Mouse (Mus musculus): ENCODE results near the gene 4931428F04Rik.
"Not testable (repeated sequence)": the region's sequence is repeated elsewhere in the genome, so short reads cannot be mapped to it uniquely, and the experiment has no call there.

The 4931428F04Rik gene

DNA sequence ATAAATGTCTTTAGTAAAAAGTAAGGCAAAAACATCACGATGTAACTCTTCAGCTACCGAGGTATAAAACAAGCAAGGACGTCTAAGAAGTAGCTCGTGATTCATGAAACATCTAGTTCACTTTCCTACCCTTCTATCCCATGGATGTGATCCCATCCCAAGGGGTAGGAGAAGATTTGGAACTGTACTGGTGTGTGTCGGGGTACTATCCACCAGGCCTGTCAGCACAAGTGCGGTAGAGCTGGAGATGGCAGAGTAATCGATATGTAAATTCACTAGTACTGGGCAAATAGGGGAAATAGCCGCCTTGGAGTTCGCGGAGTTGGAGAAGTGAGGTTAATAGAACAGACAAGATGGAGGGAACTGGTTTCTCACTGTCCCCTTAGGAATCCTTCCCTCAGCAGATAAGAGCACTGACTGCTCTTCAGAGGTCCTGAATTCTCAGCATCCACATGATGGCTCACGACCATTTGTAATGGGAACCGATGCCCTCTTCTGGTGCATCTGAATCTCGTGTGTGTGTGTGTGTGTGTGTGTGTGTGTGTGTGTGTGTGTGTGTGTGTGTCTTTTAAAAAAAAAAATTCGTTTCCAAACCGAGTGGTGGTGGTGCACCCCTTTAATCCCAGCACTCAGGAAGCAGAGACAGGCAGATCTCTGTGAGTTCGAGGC is 26.3 kb downstream of the 4931428F04Rik start:
- in situ Hi-C loops (cut with MboI, MseI), result loop anchor here (25.0 kb wide), 1 partner anchor 626 kb away; the partner anchor contains the start of genes Ciao2b and Rrad

DNA sequence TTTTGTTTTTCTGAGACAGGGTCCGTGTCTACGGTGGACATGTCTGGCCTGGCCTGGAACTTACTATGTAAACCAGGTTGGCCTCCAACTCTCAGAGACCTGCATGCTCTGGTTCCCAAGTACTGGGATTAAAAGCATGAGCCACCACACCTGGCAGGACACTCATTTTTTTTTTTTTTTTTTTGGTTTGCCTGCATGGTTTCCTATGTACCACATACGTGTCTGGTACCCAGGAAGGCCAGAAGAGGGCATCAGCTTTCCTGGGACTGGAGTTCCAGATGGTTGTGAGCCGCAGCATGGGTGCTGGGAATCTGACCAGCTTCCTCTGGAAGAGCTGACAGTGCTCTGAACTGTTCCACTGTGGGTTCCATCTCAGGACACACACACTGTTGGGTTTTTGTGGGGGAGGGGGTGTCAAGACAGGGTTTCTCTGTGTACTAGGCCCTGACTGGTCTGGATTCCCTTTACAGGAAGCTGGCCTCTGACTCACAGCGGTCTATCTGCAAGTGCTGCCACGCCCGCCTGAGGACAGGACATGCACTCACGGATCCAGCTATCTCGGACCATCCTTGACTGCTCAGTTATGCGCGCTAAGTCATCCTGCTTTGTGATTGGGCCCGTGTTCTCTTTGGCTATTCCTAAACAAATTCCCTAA is 28.2 kb downstream of the 4931428F04Rik start:
- in situ Hi-C loops (cut with MboI, MseI), result loop anchor here (25.0 kb wide), 1 partner anchor 624 kb away; the partner anchor contains the start of genes Ciao2b and Rrad

DNA sequence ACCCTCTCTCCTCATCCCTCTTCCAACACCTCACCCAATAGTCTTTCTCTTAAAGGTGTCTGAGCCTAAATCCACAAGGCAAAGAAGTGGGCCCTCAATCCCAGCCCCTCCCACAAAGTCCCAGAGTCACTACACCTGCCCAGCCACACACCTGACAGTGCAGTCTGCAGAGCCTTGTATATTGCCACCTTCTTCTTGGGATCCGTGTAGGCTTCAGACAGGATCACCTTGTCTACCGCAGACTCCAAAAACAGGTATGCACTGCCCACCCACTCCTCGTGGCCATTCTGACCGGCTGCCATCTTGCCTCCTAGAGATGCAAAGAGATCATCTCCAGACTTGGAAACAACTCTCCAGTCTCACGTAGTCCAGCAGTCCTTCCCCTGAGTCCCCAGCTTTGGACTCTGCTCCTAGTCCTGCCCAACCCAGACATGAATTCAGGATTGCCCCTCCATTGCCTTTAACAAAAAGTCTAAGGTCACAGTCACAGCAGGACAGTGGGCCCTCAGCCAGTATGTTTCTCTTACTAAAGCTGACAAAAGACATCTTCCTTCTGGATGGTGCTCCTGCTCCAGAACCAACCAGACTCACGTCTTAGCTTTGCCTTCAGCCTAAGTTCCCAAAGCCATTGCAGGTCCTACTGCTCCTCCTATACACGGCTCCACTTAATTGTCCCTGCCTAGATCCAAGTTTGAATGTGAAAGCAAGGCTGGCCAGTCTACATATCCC is 29.1 kb downstream of the 4931428F04Rik start:
- in situ Hi-C loops (cut with MboI, MseI), result loop anchor here (25.0 kb wide), 1 partner anchor 623 kb away; the partner anchor contains the start of genes Ciao2b and Rrad

DNA sequence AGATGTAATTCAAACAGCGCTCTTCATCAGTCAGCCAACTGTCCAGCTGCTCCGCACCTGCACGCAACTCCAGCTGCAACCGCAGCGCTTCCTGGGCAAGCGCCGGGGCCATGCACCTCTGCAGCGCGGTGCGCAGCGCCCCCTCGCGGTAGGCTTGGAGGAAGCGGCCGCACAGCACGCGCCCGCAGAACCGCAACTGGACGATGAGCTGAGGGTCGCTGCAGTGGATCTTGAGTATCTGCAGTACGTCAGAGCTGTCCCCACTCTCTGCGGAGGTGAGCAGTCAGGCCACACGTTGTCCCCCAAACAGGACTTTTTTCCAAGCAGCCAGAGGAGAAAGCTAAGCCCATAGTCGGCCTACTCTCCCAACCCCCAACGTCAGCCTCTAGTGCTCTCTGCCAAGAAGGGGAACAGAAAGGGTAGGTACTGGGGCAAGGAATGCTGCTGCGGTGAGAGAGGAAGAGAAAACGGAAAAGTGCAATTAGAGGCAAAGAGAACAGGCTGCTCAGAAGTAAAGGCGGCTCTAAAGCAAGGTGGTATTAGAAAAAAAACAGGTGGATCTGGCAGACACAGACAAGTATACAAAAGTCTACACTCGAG is 29.8 kb downstream of the 4931428F04Rik start:
- in situ Hi-C loops (cut with MboI, MseI), result loop anchor here (25.0 kb wide), 1 partner anchor 623 kb away; the partner anchor contains the start of genes Ciao2b and Rrad

DNA sequence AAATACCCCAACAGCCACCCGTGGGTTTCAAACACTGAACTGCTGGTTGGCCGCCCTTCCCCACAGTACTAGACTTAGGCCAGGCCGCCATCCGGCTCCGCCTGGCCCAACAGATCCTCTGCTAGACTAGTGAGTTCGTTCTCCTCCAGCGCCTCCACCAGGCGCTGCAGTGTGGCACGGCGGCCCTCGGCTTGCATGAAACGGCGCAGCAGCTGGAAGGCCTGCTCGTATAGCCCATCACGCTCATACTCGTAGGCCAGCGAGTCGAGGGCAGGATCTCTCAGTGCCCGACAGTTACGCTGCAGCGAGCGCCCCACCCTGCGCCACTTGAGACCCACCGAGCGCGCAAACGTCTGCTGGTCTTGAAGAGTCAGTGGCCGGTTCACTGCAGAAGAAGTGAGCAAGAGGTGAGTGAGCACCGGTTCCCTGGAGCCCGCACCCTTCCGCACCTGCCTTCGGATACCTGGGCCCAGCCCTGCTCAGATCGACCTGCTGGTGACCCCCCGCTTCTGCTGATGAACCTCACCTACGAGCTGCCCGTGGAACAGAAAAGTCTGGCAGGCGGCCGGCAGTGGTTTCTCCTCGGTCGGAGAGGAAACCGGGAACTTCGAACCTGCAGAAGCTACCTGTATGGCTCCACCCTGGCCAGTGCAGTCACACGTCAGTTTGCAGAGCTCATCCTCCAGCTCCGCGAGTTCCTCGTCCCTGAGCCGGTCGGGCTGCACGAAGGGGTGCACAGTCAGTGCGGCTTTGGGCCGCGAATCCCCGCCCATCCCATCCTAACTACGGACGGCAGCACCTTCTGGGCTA is 30.5 kb downstream of the 4931428F04Rik start:
- in situ Hi-C loops (cut with MboI, MseI), result loop anchor here (25.0 kb wide), 1 partner anchor 622 kb away; the partner anchor contains the start of genes Ciao2b and Rrad

DNA sequence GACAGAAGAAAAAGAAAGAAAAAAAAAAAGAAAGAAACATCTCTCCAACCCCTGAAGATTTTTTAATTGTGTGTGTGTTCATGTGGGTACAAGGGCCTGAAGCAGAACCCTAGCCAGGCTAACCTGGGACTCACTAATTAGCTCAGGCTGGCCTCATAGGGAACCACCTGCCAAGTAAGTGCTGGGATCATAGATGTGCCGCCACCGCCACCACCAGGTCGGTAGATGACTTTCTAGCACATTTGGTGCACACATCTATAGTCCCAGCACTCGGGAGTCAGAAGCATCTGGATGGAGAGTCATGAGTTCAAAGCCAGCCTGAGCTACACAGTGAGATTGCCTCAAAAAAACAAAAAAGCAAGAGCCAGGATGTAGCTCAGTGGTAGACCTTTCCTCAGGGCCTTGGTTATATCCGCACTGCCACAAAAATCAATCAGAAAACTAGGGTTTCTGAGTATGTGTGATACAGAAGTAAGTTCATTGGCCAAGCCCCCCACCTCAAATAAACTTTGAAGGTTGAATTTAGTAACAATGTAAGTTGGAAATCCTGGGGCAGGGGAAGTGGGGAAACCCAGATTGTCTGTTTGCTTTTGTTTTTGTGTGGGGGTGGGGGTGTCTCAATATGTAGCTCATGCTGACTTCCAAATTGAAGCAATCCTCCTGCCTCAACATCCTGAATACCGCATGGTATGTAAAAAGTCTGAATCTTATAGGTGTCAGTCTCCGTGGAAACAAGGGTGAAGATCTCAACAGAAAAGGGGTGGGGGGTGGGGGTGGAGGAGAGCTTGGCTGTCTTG is 32.1 kb downstream of the 4931428F04Rik start:
- in situ Hi-C loops (cut with MboI, MseI), result loop anchor here (25.0 kb wide), 1 partner anchor 620 kb away; the partner anchor contains the start of genes Ciao2b and Rrad

DNA sequence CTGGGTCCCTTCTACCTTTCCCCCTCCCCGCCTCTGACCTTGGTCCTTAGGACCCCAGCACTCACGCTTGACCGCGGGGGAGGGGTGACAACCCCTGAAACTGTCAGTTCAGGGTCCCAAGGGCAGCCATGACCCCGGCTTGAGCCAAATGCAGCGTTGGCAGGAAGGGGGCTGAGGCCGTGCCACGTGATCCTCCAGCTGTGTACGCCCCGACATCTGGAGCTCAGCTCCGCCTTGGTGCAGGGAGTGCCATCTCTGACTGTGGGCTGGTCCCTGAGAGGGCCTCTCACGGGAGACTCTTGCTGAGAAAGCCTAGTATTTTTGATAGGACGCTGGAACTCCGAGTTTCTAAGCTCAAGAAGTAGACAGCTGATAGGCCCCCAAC is 34.7 kb downstream of the 4931428F04Rik start, which contains the start of gene B3gnt9:
B3gnt9 (minus strand) TSS at position 188 of the 385 bp plus-strand sequence.
- in situ Hi-C loops (cut with MboI, MseI), result loop anchor here (25.0 kb wide), 1 partner anchor 618 kb away; the partner anchor contains the start of genes Ciao2b and Rrad

DNA sequence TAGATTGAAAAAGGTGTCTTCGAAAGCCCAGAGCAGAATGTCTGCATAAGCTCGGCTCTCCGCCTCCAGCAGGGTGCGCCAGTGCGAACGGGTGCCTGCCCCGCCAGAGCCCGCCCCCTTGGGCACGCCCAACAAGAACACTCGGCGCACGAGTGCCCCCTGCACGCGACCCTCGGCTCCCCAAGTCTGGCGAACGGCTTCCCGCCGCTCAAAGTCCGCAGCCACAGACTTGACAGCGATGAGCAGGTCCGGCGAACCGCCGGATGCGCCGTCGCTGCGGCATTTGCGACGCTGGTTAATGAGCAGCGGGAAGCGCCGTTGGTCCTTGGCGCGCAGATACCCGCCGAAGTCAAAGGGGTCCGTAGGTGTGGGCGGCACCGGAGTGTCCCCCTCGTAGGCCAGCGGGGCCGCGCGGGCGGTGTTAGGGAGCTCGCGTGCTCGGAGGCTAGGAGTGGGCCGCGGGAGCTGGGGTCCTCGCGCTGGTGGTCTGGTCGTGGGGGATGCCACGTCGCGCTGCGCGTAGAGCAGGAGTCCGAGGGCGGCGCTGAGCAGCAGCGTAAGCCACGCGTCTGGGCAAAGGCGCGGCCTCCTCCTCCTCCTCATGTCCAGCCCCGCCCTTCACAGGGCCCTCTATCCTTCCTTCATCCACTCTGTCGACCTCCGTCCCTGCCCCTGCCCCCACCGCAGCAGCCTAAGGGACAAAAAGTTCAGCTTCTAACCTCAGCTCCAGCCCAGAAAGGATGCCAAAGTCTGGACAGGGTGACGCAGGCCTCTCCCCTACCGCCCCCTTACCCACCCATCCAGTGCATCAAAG is 35.3 kb downstream of the 4931428F04Rik start:
- in situ Hi-C loops (cut with MboI, MseI), result loop anchor here (25.0 kb wide), 1 partner anchor 617 kb away; the partner anchor contains the start of genes Ciao2b and Rrad

DNA sequence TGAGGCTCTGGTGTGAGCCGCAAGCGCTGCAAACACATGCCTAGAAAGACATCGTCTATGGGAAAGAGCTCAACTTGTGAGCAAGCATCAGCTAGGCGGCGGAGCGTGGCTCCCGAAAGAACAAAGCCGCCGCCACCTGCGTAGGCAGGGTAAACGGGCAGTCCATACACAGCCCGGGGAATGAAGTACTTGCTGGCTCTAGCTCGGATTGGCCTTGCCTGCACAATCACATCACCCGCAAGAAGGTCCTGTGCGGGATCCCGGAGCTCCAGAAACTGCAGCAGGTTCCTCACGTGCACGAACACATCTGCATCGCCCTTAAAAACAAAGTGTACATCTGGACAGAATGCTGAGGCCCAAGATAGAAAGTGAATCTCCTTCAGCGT is 35.9 kb downstream of the 4931428F04Rik start:
- in situ Hi-C loops (cut with MboI, MseI), result loop anchor here (25.0 kb wide), 1 partner anchor 616 kb away; the partner anchor contains the start of genes Ciao2b and Rrad

DNA sequence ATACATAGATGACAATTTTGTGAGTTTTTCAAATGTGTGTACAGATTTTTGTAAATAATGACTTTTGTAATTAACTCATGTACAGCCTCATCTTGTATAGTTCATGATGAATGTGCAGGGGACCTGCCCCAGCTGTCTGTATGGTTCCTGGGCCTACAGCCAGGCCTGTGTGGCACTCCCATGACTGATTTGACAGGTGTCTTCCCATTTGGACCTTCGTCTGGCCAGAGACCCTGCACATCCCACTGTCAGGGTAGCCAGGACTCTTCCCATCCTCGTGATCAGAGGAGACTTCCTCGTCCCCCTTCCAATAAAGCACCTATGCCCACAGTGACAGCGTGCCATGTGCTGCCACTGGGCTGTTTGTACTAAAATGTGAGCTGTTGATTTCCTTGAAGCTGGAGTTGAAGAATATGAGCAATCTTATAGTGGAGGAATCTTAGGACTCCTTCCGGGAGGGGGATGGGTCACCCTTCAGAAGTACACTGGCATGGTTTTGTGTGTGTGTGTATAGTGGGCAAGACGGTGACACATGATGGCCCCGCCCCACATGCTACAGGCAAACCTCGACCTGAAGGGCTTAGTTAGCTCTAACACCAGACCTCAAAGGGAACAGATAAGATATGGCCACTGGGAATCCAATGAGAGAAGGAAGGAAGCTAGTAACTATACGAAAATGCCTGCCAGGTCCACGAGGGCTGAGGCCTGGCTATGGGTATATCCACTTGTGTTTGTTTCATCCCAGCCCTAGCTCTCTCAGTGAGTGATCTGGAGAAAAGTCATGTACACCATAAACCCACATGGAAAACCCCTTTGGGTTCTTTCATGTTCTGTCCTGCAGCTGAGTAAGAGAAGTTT is 36.8 kb downstream of the 4931428F04Rik start:
- in situ Hi-C loops (cut with MboI, MseI), result loop anchor here (25.0 kb wide), 1 partner anchor 616 kb away; the partner anchor contains the start of genes Ciao2b and Rrad

DNA sequence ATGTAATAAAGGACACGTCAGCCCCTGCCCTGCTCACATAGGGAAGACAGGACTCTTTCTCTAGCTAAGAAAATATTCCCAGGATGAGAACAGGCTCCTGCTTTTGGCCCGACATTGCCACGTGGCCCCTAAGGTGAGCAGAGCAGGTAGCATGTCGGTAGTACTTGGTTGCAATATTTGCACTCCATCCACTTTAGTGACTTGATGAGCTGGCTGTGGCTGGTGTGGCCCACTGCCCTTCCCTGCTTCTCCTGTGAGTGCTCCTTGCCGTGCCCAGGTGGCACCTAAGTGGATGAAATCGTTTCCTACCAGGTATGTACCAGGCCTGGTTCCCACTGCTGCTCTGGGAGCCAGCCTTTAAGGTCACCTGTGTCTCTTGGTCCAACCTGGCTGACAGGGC is 37.7 kb downstream of the 4931428F04Rik start:
- in situ Hi-C loops (cut with MboI, MseI), result loop anchor here (25.0 kb wide), 1 partner anchor 615 kb away; the partner anchor contains the start of genes Ciao2b and Rrad

DNA sequence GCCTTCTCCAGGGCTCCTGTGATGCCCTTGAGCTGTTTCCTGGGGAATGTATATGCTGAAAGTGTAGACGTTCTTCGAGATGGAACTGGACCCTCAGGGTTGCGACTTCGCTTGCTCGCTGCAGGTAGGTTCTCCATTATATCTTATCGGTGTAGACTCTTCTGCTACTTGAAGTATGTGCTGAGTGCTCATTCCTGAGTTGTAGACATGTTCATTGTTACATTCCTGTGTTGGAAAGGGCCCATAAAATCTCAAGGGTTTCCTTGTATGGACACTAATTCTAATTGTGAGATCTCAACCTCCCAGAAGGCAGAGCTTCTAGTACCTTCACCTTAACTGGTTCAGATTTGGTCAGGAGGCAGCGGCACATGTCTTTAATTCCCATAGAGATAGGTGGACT is 48.6 kb downstream of the 4931428F04Rik start:
- in situ Hi-C loops (cut with MboI, MseI), result no loop called here

DNA sequence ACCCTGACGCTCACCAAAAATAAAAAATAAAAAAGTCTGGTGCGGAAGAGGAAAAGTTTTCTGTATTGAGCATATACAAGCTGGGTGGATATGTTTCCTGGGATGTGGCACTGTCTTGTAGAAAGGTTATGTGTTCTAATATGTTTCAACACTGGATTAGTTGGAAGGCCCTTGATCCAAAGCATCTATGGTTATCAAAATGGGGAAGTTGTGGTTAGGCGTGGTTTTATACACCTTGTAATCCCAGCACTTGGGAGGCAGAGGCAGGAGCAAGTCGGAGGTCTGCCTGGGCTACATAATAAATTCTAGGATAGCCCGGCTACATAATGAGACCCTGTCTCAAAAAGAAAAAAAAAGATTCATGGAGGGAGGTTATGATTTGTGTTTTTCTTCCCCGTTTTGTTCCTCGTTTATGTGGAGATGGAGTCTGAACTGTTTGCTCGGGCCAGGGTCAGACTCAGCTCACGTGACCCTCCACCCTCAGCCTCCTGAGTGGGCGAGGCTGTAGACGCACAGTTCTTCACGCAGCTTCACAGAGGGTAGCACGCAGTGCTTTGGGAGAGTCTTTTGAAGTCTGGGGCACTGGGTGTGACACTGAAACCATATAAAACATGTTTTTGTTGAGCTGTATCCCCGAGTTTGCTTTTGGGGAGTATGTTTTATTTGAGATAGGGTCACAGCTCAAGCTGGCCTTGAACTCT is 52.1 kb downstream of the 4931428F04Rik start:
- in situ Hi-C loops (cut with MboI, MseI), result no loop called here

DNA sequence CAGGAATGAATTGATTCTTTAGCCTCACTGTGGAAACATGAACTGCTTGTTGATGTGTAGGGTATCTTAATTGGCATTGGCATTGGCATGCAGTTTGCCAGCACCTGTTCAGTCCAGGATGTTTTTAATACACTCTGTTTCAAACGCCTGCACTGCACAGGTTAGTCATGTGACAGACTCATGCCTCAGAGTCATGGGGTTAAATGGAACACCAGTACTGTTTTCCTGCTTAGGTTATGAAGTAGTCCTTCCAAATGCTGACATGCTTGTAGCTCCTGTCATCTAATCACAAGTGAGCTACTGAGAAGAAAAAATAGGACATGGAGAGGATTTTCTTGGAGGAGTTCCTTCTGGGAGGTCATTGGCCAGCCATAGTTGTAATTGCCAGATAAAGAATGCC is 54.5 kb downstream of the 4931428F04Rik start:
- in situ Hi-C loops (cut with MboI, MseI), result no loop called here

DNA sequence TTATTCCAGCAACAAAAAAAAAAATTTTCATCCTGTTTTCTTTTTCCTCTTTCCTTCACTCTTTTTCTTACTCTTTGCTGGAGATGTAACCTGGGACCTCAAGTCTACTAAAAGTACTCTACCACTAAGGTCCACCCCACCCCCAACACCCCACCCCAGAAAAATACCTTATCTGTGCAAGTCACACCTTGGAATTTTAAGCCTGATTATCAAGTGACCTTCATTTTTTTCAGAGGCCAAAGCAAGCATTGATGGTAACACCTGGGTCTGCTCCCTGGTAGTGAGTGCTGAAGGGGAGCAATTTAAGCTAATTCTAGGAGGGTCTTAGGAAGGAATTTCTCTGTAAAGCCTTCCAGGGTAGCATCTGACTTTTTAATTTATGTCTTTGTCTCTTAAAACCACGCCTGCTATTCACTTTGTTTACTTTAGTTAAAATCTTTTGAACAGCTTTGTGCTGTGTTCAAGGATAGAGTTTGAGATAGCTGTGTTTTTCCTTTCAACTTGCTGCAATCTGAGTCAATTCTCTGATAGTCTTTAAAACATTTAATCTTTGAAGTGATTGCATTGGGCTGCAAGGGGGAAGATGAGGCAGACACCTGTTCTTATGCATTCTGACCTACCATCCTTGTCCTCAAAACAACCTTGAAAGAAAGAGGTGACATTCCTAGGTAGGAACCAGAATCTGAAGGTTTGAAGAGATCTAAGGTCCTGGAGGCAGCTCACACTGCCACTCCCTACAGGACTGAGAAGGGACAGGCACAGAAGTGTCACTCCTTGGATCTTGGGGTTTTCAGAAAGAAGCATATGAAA is 56.3 kb downstream of the 4931428F04Rik start:
- in situ Hi-C loops (cut with MboI, MseI), result no loop called here

DNA sequence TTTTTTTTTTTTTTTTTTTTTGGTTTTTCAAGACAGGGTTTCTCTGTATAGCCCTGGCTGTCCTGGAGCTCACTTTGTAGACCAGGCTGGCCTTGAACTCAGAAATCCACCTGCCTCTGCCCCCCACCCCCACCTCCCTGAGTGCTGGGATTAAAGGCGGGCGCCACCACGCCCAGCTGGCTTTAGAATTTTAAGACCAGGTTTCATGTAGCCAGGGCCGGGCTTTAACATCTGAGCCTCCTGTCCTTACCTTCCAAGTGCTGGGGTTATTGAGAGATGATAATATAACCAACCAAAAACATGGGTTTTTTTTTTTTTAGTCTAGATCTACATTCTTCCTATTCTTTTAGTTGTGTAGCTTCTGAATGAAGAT is 57.4 kb downstream of the 4931428F04Rik start:
- in situ Hi-C loops (cut with MboI, MseI), result not testable (repeated sequence)
